Mouse (Mus musculus) hindbrain, embryonic 14.5 days (tissue): ENCODE measurements around the gene Asb10. TPM values are rescaled to one million over a fixed set of nuclear protein-coding genes. Genes with fewer than 3 reads are reported as not detected.

Experiments
- ATAC-seq: fragments of 200-750 bp; cut with Nextera tagmentation; 2 replicates; pipeline ENCODE4 v1.8.0; 2017; ENCODE audit warnings: moderate number of reproducible peaks, mild to moderate bottlenecking, moderate TSS enrichment, moderate library complexity; ENCODE audit not compliant: low FRiP score
- DNase-seq: peaks from one replicate; pipeline ENCODE4 v3.0.0-alpha.2; 2015; ENCODE audit warnings: low spot score
- H3K27ac ChIP-seq: fragments of 300-500 bp; sonication (generic); 2 replicates; pipeline ENCODE4 v1.5.1; 2014; ENCODE audit warnings: mild to moderate bottlenecking, moderate library complexity
- H3K27me3 ChIP-seq: fragments of 300-500 bp; sonication (generic); 2 replicates; pipeline ENCODE4 v1.6.1; 2014; ENCODE audit warnings: mild to moderate bottlenecking, low read length, mixed read lengths; ENCODE audit not compliant: control insufficient read depth, insufficient read depth
- H3K36me3 ChIP-seq: fragments of 300-500 bp; sonication (generic); replicated peaks from 2 replicates; pipeline ENCODE4 v1.6.1; 2014; ENCODE audit not compliant: control insufficient read depth, insufficient read depth
- H3K4me1 ChIP-seq: fragments of 300-500 bp; sonication (generic); replicated peaks from 2 replicates; pipeline ENCODE4 v1.6.1; 2014; ENCODE audit warnings: antibody characterized with exemption, low read length, mixed read lengths; ENCODE audit not compliant: control insufficient read depth, insufficient read depth
- H3K4me2 ChIP-seq: fragments of 300-500 bp; sonication (generic); replicated peaks from 2 replicates; pipeline ENCODE4 v1.6.1; 2014; ENCODE audit warnings: mild to moderate bottlenecking, moderate library complexity
- H3K4me3 ChIP-seq: fragments of 300-500 bp; sonication (generic); replicated peaks from 2 replicates; pipeline ENCODE4 v1.5.1; 2014; ENCODE audit warnings: mild to moderate bottlenecking, low read length
- H3K9ac ChIP-seq: fragments of 300-500 bp; sonication (generic); 2 replicates; pipeline ENCODE4 v1.6.1; 2014
- H3K9me3 ChIP-seq: fragments of 300-500 bp; sonication (generic); 2 replicates; pipeline ENCODE4 v1.6.1; 2016; ENCODE audit warnings: low read length; ENCODE audit not compliant: control insufficient read depth
- WGBS: fragments of 180-500 bp; shearing (Covaris S2); extraction: QIAGEN DNeasy Blood & Tissue Kit; methylation state at CpG from one replicate; pipeline ENCODE4 v1.1.7; 2014; 5-methylcytosine and 5-hydroxymethylcytosine counted together
- polyA plus RNA-seq: library from polyadenylated mRNA; unstranded; fragments of >200 nt; fragmentation: Nextera tagmentation; extraction: Ambion mirVana; gene quantifications from 2 replicates; pipeline ENCODE4 v1.2.1, GENCODE M21; 2014

Asb10 gene
- polyA plus RNA-seq, 1 experiment from 2014 or later = 0.23 TPM

DNA sequence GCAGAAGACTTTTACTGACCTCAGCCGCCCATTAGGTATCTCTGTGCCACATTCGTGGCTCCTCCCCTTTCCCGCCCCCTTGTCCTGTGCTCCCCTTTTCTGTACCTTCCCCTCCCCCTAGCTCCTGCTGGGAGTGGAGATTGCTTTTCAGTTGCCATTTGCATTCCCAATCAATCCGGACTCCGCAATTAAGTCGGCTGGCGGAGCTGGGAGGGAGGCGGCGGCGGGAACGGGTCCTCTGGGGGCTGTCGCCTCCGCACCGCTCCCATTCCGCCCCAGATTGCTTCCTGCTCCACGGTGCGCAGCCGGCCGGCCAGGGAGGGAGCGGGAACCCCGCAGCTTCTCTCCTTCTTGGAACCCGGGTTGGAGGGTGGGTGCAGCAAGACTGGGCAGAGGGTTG, 55.8 kb downstream of the Asb10 start:
- H3K9me3 ChIP-seq = no peaks in the 10 kb centered on the region
- H3K27me3 ChIP-seq = no peaks in the 10 kb centered on the region
- peak overlapping the region; percentile 42 for H3K4me2 ChIP-seq
- H3K9ac ChIP-seq = no peak overlapping the region
- ATAC-seq (peak; percentile 38), DNase-seq (peak; percentile 53)
- WGBS = 13% methylated on average over 22 of the region's 22 CpGs
- H3K27ac ChIP-seq = peak overlapping the region; percentile 39
- no peak overlapping the region for H3K4me3 ChIP-seq
- peaks cover 28% of the 10 kb centered on the region for H3K4me1 ChIP-seq
- H3K36me3 ChIP-seq = peaks cover 71% of the 10 kb centered on the region

DNA sequence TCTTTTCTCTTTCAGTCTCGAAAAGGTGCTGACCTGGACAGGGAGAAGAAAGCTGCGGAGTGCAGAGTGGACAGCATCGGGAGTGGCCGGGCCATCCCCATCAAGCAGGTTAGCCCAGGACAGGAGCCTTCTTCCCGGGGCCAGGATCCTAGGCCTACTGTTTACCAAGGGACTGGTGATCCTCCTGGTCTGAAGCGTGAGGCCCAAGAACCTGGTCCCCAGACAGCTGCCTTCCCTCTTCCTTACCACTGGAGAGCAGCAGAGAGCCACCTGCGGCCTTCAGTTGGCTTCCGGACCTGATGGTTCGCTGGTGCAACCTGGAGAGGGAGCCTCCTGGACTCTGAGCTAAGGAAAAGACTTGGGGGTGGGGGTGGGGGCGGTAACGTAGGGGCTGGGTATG, 57.5 kb downstream of the Asb10 start:
- Histone ChIP-seq H3K27me3 (no peaks in the 10 kb centered on the region), H3K9me3 (no peaks in the 10 kb centered on the region), H3K9ac (no peak overlapping the region), H3K4me1 (peaks cover 28% of the 10 kb centered on the region), H3K27ac (no peak overlapping the region), H3K36me3 (peaks cover 72% of the 10 kb centered on the region), H3K4me3 (no peak overlapping the region), H3K4me2 (no peak overlapping the region)
- WGBS = 22% methylated on average over 11 of the region's 11 CpGs
- ATAC-seq (no peak; the same call in 1 of the 2 replicates), DNase-seq (peak; percentile 81)

Other genes starting within 250 kb of the Asb10 start
- gene Kcnh2, start 189.4 kb downstream of the Asb10 start, polyA plus RNA-seq = 13.9 and 15.1 TPM in 2 replicates
- gene Nos3, start 176.2 kb downstream of the Asb10 start, polyA plus RNA-seq = 8.6 and 10.6 TPM in 2 replicates
- gene Atg9b, start 148.8 kb downstream of the Asb10 start, polyA plus RNA-seq = 1.6 and 2.4 TPM in 2 replicates
- gene Abcb8, start 147.3 kb downstream of the Asb10 start, polyA plus RNA-seq = 42.0 and 45.6 TPM in 2 replicates
- 0.35 and 0.80 TPM in 2 replicates for gene Asic3, start 127.6 kb downstream of the Asb10 start, polyA plus RNA-seq
- 115 and 123 TPM in 2 replicates for gene Cdk5, start 117.4 kb downstream of the Asb10 start, polyA plus RNA-seq
- gene Slc4a2, start 117.1 kb downstream of the Asb10 start, polyA plus RNA-seq = 21.1 and 23.6 TPM in 2 replicates
- gene Fastk, start 95.7 kb downstream of the Asb10 start, polyA plus RNA-seq = 92.8 and 92.9 TPM in 2 replicates
- gene Tmub1, start 93.1 kb downstream of the Asb10 start, polyA plus RNA-seq = 54.4 and 62.4 TPM in 2 replicates
- gene Agap3, start 88.8 kb downstream of the Asb10 start, polyA plus RNA-seq = 66.3 and 73.1 TPM in 2 replicates
- gene Gbx1, start 13.8 kb downstream of the Asb10 start, polyA plus RNA-seq = 3.3 and 4.9 TPM in 2 replicates
- gene 4931409K22Rik, start 15.8 kb upstream of the Asb10 start, polyA plus RNA-seq = 0.10 and 0.19 TPM in 2 replicates
- gene Abcf2, start 36.5 kb upstream of the Asb10 start, polyA plus RNA-seq = 72.3 and 87.2 TPM in 2 replicates
- gene Chpf2, start 45.8 kb upstream of the Asb10 start, polyA plus RNA-seq = 14.0 and 14.4 TPM in 2 replicates
- gene Smarcd3, start 83.4 kb upstream of the Asb10 start, polyA plus RNA-seq = 149 and 171 TPM in 2 replicates
- gene Nub1, start 144.6 kb upstream of the Asb10 start, polyA plus RNA-seq = 48.5 and 51.7 TPM in 2 replicates
- 7.2 and 12.0 TPM in 2 replicates for gene Wdr86, start 189.7 kb upstream of the Asb10 start, polyA plus RNA-seq
- 2.1 and 3.0 TPM in 2 replicates for gene Crygn, start 217.0 kb upstream of the Asb10 start, polyA plus RNA-seq